In the genomic region with DNA sequence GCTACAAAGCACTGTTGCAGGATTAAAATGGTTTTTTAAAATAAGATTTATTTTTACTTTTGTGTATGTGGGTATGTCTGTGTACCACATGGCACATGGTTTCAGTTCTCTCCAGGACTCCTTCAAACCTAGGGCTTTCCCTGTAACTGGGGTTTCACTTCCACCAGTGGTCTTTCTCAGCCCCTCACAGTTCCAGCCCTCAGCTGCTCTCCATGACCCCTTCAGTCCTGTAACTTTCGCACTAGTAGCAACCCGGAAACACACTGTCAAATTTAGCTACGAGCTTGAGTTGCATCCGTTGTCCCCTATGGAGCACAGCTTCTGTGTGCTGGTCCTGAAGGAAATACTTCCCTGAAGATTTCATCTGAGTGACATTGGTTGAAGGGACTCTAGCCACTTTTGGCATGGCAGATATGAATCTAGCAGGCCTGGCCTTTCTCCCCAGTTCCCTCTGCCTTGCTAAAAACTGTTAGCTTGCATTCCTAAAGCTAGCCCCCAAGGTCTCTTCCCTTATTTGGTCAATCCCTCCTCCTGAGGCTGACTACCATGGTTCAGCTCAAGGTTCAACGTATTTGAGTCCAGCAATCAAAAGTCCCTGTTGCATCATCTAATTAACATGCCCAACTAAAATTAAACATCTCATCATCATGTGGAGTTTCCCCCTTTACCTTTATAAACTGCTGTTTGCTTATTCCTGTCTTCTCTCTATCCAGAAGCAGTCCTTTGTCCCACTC, we compare ENCODE assay signal across 16 mouse cellular contexts. TPM values are rescaled to one million over a fixed set of nuclear protein-coding genes. Genes with fewer than 3 reads are reported as not detected.
DNase-seq lines count a peak whose midpoint lies in the region; ATAC-seq lines count a peak whose summit lies in the region.
"Had no signal": no experiment of that assay in that cellular context is flagged by ENCODE, and none has a peak within 500 bp of the region (broad histone marks: within the 10 kb centered on the region; RNA-seq: fewer than 3 reads in every experiment).

No protein-coding gene starts in this region.

- no peaks in the 10 kb centered on the region for H3K27me3 ChIP-seq in midbrain, embryonic 14.5 days (ENCODE audit: control insufficient read depth, insufficient read depth, low read length)
- H3K27me3 ChIP-seq: liver, embryonic 12.5 days had no signal

- H3K36me3 ChIP-seq in midbrain, embryonic 14.5 days (ENCODE audit: control insufficient read depth, insufficient read depth, low read length): no peaks in the 10 kb centered on the region
- H3K36me3 ChIP-seq: liver, embryonic 12.5 days had no signal

- no peaks in the 10 kb centered on the region for H3K9me3 ChIP-seq in midbrain, embryonic 14.5 days (ENCODE audit: control insufficient read depth, low read length)
- H3K9me3 ChIP-seq: liver, embryonic 12.5 days had no signal

- no peak overlapping the region for H3K27ac ChIP-seq in midbrain, embryonic 14.5 days (replicated peaks; ENCODE audit: low read depth, low read length)
- H3K27ac ChIP-seq: liver, embryonic 12.5 days had no signal

- H3K4me3 ChIP-seq in midbrain, embryonic 14.5 days (replicated peaks; ENCODE audit: low read depth, low read length): no peak overlapping the region
- H3K4me3 ChIP-seq: liver, embryonic 12.5 days had no signal

- peak; percentile 33 for ATAC-seq in megakaryocyte progenitor cell, adult 5-6 weeks (replicated peaks; ENCODE audit: poor library complexity)
- ATAC-seq in midbrain, embryonic 14.5 days (ENCODE audit: low FRiP score, low TSS enrichment): no peak
- ATAC-seq: activated CD4-positive, CD25-positive, alpha-beta regulatory T cell, adult 4 months; hindbrain, embryonic 16.5 days; liver, embryonic 12.5 days had no signal

- H3K4me1 ChIP-seq in midbrain, embryonic 14.5 days (ENCODE audit: control insufficient read depth, insufficient read depth, low read length): peaks cover 4% of the 10 kb centered on the region; the same call in 1 of the 2 replicates

- WGBS in midbrain, embryonic 14.5 days: 82% methylated on average over 5 of the region's 5 CpGs

- no peak overlapping the region for H3K4me2 ChIP-seq in midbrain, embryonic 14.5 days (ENCODE audit: low read length)
- H3K4me2 ChIP-seq: liver, embryonic 12.5 days had no signal

- DNase-seq in adrenal gland, adult 8-10 months: peak; percentile 54
- no peak for DNase-seq in adrenal gland, postnatal 25 days
- peak; percentile 56 for DNase-seq in layer of hippocampus, adult 9-11 months
- no peak for DNase-seq in layer of hippocampus, adult 9-10 months (ENCODE audit: low spot score)
- DNase-seq in adipocyte (ENCODE audit: low spot score): peak; percentile 64
- DNase-seq in c-Kit-positive CD71-positive TER-119-positive erythroid progenitor cells, embryonic 14.5 days (ENCODE audit: low spot score): no peak
- DNase-seq in midbrain, embryonic 14.5 days: no peak
- DNase-seq: cerebellum, adult 2 months; embryo, embryonic 11 days; gastrocnemius, postnatal 25 days; lung, postnatal 14 days; right cerebral cortex, postnatal 14 days had no signal

- no peak overlapping the region for H3K9ac ChIP-seq in midbrain, embryonic 14.5 days (replicated peaks; ENCODE audit: low read length)
- H3K9ac ChIP-seq: liver, embryonic 12.5 days had no signal

RNA-seq across cellular contexts. Expression of a gene that starts 4.6 kb away (rescaled TPM):
- total RNA-seq in adrenal gland, adult 8-10 months (2022): 10 to 100 TPM; 25.7 to 38.0 (median 33.1) TPM
- total RNA-seq in adrenal gland, postnatal 25 days (2021): 24.6 and 30.1 TPM in 2 replicates
- 73.2 and 80.2 TPM in 2 replicates for total RNA-seq in megakaryocyte progenitor cell, adult 5-6 weeks (2015)
- 90.9 and 125 TPM in 2 replicates for total RNA-seq in megakaryocyte progenitor cell, adult 5-6 weeks (2017)
- polyA plus RNA-seq in midbrain, embryonic 14.5 days (2014; fragmentation: Nextera tagmentation; extraction: Ambion mirVana): 17.9 and 19.0 TPM in 2 replicates

Comparison
In these comparisons a context has a peak if more than half of its experiments do, and no peak if none do; other contexts are left out.
1. DNase-seq: peak in adrenal gland, adult 8-10 months (single experiment), layer of hippocampus, adult 9-11 months (single experiment) and adipocyte (single experiment); none in adrenal gland, postnatal 25 days (single experiment), layer of hippocampus, adult 9-10 months (single experiment), c-Kit-positive CD71-positive TER-119-positive erythroid progenitor cells, embryonic 14.5 days (single experiment) and midbrain, embryonic 14.5 days (single experiment).